Mouse (Mus musculus): ENCODE data around the gene Peg3. TPM values are rescaled to one million over a fixed set of nuclear protein-coding genes. Genes with fewer than 3 reads are reported as not detected.

Gene Peg3
- polyA plus RNA-seq, 2 experiments: 19.3 to 32.5 TPM

- no peak for TF ChIP-seq CTCF (IDR thresholded peaks at IDR 0.05; ENCODE audit: low read depth)
- no peak for TF ChIP-seq EP300 (IDR thresholded peaks at IDR 0.05; ENCODE audit: low read depth)
- Histone ChIP-seq H3K4me3 (ENCODE audit: insufficient read depth in 1 of 2, low read depth in 2 of 2, low read length in 2 of 2) (no peak overlapping the region), H3K9ac (replicated peaks) (no peak overlapping the region), H3K27me3 (ENCODE audit: control insufficient read depth, insufficient read depth, low read length) (no peaks in the 10 kb centered on the region), H3K27ac (no peak overlapping the region), H3K36me3 (replicated peaks; ENCODE audit: control insufficient read depth, insufficient read depth, low read depth) (no peaks in the 10 kb centered on the region), H3K4me1 (replicated peaks; ENCODE audit: control insufficient read depth in 2 of 2, insufficient read depth in 2 of 2, low read length in 1 of 2) (no peaks in the 10 kb centered on the region; a peak in 1 of 4 replicates), H3K4me2 (ENCODE audit: low read depth) (no peak overlapping the region), H3K9me3 (ENCODE audit: control insufficient read depth, low read length) (no peaks in the 10 kb centered on the region)
- DNase-seq (ENCODE audit: low read depth in 3 of 3, low spot score in 3 of 3) (no peak), ATAC-seq (ENCODE audit: insufficient read depth) (no peak)
- 35% methylated on average over 4 of the region's 4 CpGs for WGBS (ENCODE audit: insufficient replicate concordance)
Observed at GRCm38 (mm10) chr7:6753440-6753839, 23.2 kb upstream of the Peg3 start.

- H3K4me3 ChIP-seq (ENCODE audit: insufficient read depth in 1 of 2, low read depth in 2 of 2, low read length in 2 of 2): no peak overlapping the region
- WGBS (ENCODE audit: insufficient replicate concordance): 58% methylated on average over 7 of the region's 7 CpGs
- H3K36me3 ChIP-seq (replicated peaks; ENCODE audit: control insufficient read depth, insufficient read depth, low read depth): no peaks in the 10 kb centered on the region
- H3K27ac ChIP-seq: no peak overlapping the region
- TF ChIP-seq EP300 (IDR thresholded peaks at IDR 0.05; ENCODE audit: low read depth): no peak
- TF ChIP-seq CTCF (IDR thresholded peaks at IDR 0.05; ENCODE audit: low read depth): no peak
- no peaks in the 10 kb centered on the region for H3K27me3 ChIP-seq (ENCODE audit: control insufficient read depth, insufficient read depth, low read length)
- H3K9ac ChIP-seq (replicated peaks): no peak overlapping the region
- no peaks in the 10 kb centered on the region for H3K9me3 ChIP-seq (ENCODE audit: control insufficient read depth, low read length)
- ATAC-seq (ENCODE audit: insufficient read depth) (no peak), DNase-seq (ENCODE audit: low read depth in 3 of 3, low spot score in 3 of 3) (no peak)
- H3K4me1 ChIP-seq (replicated peaks; ENCODE audit: control insufficient read depth in 2 of 2, insufficient read depth in 2 of 2, low read length in 1 of 2): 0 out of 4 replicates have a peak, but pooled peaks cover 0 to 2% of the 10 kb centered on the region in 2 experiments
- H3K4me2 ChIP-seq (ENCODE audit: low read depth): no peak overlapping the region
Observed at GRCm38 (mm10) chr7:6749196-6749595, 19.0 kb upstream of the Peg3 start.

- Histone ChIP-seq H3K27me3 (ENCODE audit: control insufficient read depth, insufficient read depth, low read length) (no peaks in the 10 kb centered on the region), H3K4me3 (ENCODE audit: insufficient read depth in 1 of 2, low read depth in 2 of 2, low read length in 2 of 2) (no peak overlapping the region), H3K27ac (no peak overlapping the region), H3K4me1 (replicated peaks; ENCODE audit: control insufficient read depth in 2 of 2, insufficient read depth in 2 of 2, low read length in 1 of 2) (peaks cover 0 to 2% of the 10 kb centered on the region in 2 experiments; a peak in 1 of 4 replicates), H3K9ac (replicated peaks) (no peak overlapping the region), H3K36me3 (replicated peaks; ENCODE audit: control insufficient read depth, insufficient read depth, low read depth) (no peaks in the 10 kb centered on the region), H3K4me2 (ENCODE audit: low read depth) (no peak overlapping the region), H3K9me3 (ENCODE audit: control insufficient read depth, low read length) (no peaks in the 10 kb centered on the region)
- TF ChIP-seq CTCF (IDR thresholded peaks at IDR 0.05; ENCODE audit: low read depth): no peak
- 45% methylated on average over 10 of the region's 10 CpGs for WGBS (ENCODE audit: insufficient replicate concordance)
- ATAC-seq (ENCODE audit: insufficient read depth) (no peak), DNase-seq (ENCODE audit: low read depth in 3 of 3, low spot score in 3 of 3) (no peak)
Observed at GRCm38 (mm10) chr7:6744281-6744904, 14.2 kb upstream of the Peg3 start.

GRCm38 (mm10) chr7:6736060-6736459, 5.8 kb upstream of the Peg3 start:
- ATAC-seq (ENCODE audit: insufficient read depth): no peak
- no peak overlapping the region for H3K4me3 ChIP-seq (ENCODE audit: insufficient read depth in 1 of 2, low read depth in 2 of 2, low read length in 2 of 2)
- 53% methylated on average over 1 of the region's 1 CpGs for WGBS (ENCODE audit: insufficient replicate concordance)
- TF ChIP-seq EP300 (IDR thresholded peaks at IDR 0.05; ENCODE audit: low read depth) (no peak), CTCF (IDR thresholded peaks at IDR 0.05; ENCODE audit: low read depth) (no peak)
- H3K4me2 ChIP-seq (ENCODE audit: low read depth): no peak overlapping the region
- DNase-seq (ENCODE audit: low read depth in 3 of 3, low spot score in 3 of 3): no peak
- no peak overlapping the region for H3K27ac ChIP-seq
- H3K27me3 ChIP-seq (ENCODE audit: control insufficient read depth, insufficient read depth, low read length): peaks cover under 1% of the 10 kb centered on the region; the same call in 1 of the 2 replicates
- no peaks in the 10 kb centered on the region for H3K9me3 ChIP-seq (ENCODE audit: control insufficient read depth, low read length)
- no peaks in the 10 kb centered on the region for H3K4me1 ChIP-seq (replicated peaks; ENCODE audit: control insufficient read depth in 2 of 2, insufficient read depth in 2 of 2, low read length in 1 of 2)
- no peak overlapping the region for H3K9ac ChIP-seq (replicated peaks)
- no peaks in the 10 kb centered on the region for H3K36me3 ChIP-seq (replicated peaks; ENCODE audit: control insufficient read depth, insufficient read depth, low read depth)

- Histone ChIP-seq H3K4me1 (replicated peaks; ENCODE audit: control insufficient read depth in 2 of 2, insufficient read depth in 2 of 2, low read length in 1 of 2) (no peaks in the 10 kb centered on the region; a peak in 1 of 4 replicates), H3K9me3 (ENCODE audit: control insufficient read depth, low read length) (peaks cover 6% of the 10 kb centered on the region), H3K27me3 (ENCODE audit: control insufficient read depth, insufficient read depth, low read length) (peaks cover 3% of the 10 kb centered on the region; the same call in 1 of the 2 replicates), H3K9ac (replicated peaks) (peak overlapping the region; percentile 16; the same call in 1 of the 2 replicates), H3K36me3 (replicated peaks; ENCODE audit: control insufficient read depth, insufficient read depth, low read depth) (no peaks in the 10 kb centered on the region), H3K27ac (no peak overlapping the region), H3K4me2 (ENCODE audit: low read depth) (peak overlapping the region; percentile 22; the same call in 1 of the 2 replicates), H3K4me3 (ENCODE audit: insufficient read depth in 1 of 2, low read depth in 2 of 2, low read length in 2 of 2) (peak overlapping the region; percentile 9 to 25; a peak in 3 of 4 replicates)
- 47% methylated on average over 4 of the region's 4 CpGs for WGBS (ENCODE audit: insufficient replicate concordance)
- DNase-seq (ENCODE audit: low read depth in 3 of 3, low spot score in 3 of 3) (no peak), ATAC-seq (ENCODE audit: insufficient read depth) (no peak)
- no peak for TF ChIP-seq EP300 (IDR thresholded peaks at IDR 0.05; ENCODE audit: low read depth)
- TF ChIP-seq CTCF (IDR thresholded peaks at IDR 0.05; ENCODE audit: low read depth): no peak
Observed at GRCm38 (mm10) chr7:6731930-6732329, 1.7 kb upstream of the Peg3 start.
